Mouse (Mus musculus) liver, embryonic 11.5 days (tissue): ENCODE results near the gene Snd1. TPM values are rescaled to one million over a fixed set of nuclear protein-coding genes. Genes with fewer than 3 reads are reported as not detected.

Source experiments
- ATAC-seq: fragments of 200-750 bp; cut with Nextera tagmentation; replicated peaks from 2 replicates; pipeline ENCODE4 v1.8.0; 2017; ENCODE audit warnings: moderate number of reproducible peaks, mild to moderate bottlenecking, moderate TSS enrichment, moderate library complexity; ENCODE audit not compliant: low FRiP score
- DNase-seq: peaks from one replicate; pipeline ENCODE4 v3.0.0-alpha.2; 2017; ENCODE audit warnings: low spot score
- H3K27ac ChIP-seq: fragments of 300-500 bp; sonication (generic); 2 replicates; pipeline ENCODE4 v1.5.1; 2014; ENCODE audit warnings: mild to moderate bottlenecking, low read depth, low read length, control low read depth
- H3K27me3 ChIP-seq: fragments of 300-500 bp; sonication (generic); replicated peaks from 2 replicates; pipeline ENCODE4 v1.6.1; 2014; ENCODE audit warnings: low read length, mixed read lengths; ENCODE audit not compliant: control insufficient read depth, insufficient read depth
- H3K36me3 ChIP-seq: fragments of 300-500 bp; sonication (generic); 2 replicates; pipeline ENCODE4 v1.6.1; 2014; ENCODE audit warnings: mild to moderate bottlenecking, low read length, moderate library complexity, mixed read lengths; ENCODE audit not compliant: control insufficient read depth, insufficient read depth
- H3K4me1 ChIP-seq: fragments of 300-500 bp; sonication (generic); replicated peaks from 2 replicates; pipeline ENCODE4 v1.6.1; 2014; ENCODE audit warnings: low read length, mixed read lengths; ENCODE audit not compliant: control insufficient read depth, insufficient read depth
- H3K4me2 ChIP-seq: fragments of 300-500 bp; sonication (generic); 2 replicates; pipeline ENCODE4 v1.6.1; 2014; ENCODE audit warnings: mild to moderate bottlenecking, control low read depth, moderate library complexity
- H3K4me3 ChIP-seq: fragments of 300-500 bp; sonication (generic); 2 replicates; pipeline ENCODE4 v1.5.1; 2014; ENCODE audit warnings: low read depth, low read length, control low read depth
- H3K9ac ChIP-seq: fragments of 300-500 bp; sonication (generic); 2 replicates; pipeline ENCODE4 v1.6.1; 2014; ENCODE audit warnings: low read depth, low read length, control low read depth
- H3K9me3 ChIP-seq: fragments of 300-500 bp; sonication (generic); 2 replicates; pipeline ENCODE4 v1.6.1; 2016; ENCODE audit warnings: low read length, inconsistent platforms, mixed read lengths; ENCODE audit not compliant: control insufficient read depth
- WGBS: fragments of 180-500 bp; shearing (Covaris S2); extraction: QIAGEN DNeasy Blood & Tissue Kit; methylation state at CpG from one replicate; pipeline ENCODE4 v1.1.7; 2014; 5-methylcytosine and 5-hydroxymethylcytosine counted together
- polyA plus RNA-seq: library from polyadenylated mRNA; unstranded; fragments of >200 nt; fragmentation: Nextera tagmentation; extraction: Ambion mirVana; gene quantifications from 2 replicates; pipeline ENCODE4 v1.2.1, GENCODE M21; 2014

The Snd1 gene
- polyA plus RNA-seq, 1 experiment from 2014 or later: 107 TPM

GRCm38 (mm10) chr6:28787133-28787532, 312.2 kb downstream of the Snd1 start:
- H3K9ac ChIP-seq: no peak overlapping the region
- no peaks in the 10 kb centered on the region; the same call in 1 of the 2 replicates for H3K36me3 ChIP-seq
- no peaks in the 10 kb centered on the region for H3K27me3 ChIP-seq
- H3K4me2 ChIP-seq: no peak overlapping the region
- ATAC-seq (no peak), DNase-seq (no peak)
- peaks cover 13% of the 10 kb centered on the region for H3K4me1 ChIP-seq
- H3K27ac ChIP-seq: no peak overlapping the region
- no peaks in the 10 kb centered on the region for H3K9me3 ChIP-seq
- H3K4me3 ChIP-seq: no peak overlapping the region
- 67% methylated on average over 6 of the region's 6 CpGs for WGBS

GRCm38 (mm10) chr6:28789685-28790084, 314.7 kb downstream of the Snd1 start:
- H3K9me3 ChIP-seq: no peaks in the 10 kb centered on the region
- ATAC-seq: no peak
- no peak overlapping the region for H3K4me2 ChIP-seq
- DNase-seq: no peak
- 64% methylated on average over 4 of the region's 4 CpGs for WGBS
- H3K36me3 ChIP-seq: no peaks in the 10 kb centered on the region; the same call in 1 of the 2 replicates
- no peaks in the 10 kb centered on the region for H3K27me3 ChIP-seq
- peaks cover 13% of the 10 kb centered on the region for H3K4me1 ChIP-seq
- no peak overlapping the region for H3K9ac ChIP-seq
- no peak overlapping the region for H3K27ac ChIP-seq
- no peak overlapping the region for H3K4me3 ChIP-seq

GRCm38 (mm10) chr6:28791183-28791582, 316.2 kb downstream of the Snd1 start:
- Histone ChIP-seq H3K9me3 (no peaks in the 10 kb centered on the region), H3K4me1 (peaks cover 8% of the 10 kb centered on the region), H3K4me3 (no peak overlapping the region), H3K9ac (no peak overlapping the region), H3K36me3 (no peaks in the 10 kb centered on the region; the same call in 1 of the 2 replicates), H3K4me2 (no peak overlapping the region), H3K27ac (no peak overlapping the region), H3K27me3 (no peaks in the 10 kb centered on the region)
- 40% methylated on average over 3 of the region's 3 CpGs for WGBS
- ATAC-seq: no peak
- no peak for DNase-seq

GRCm38 (mm10) chr6:28791809-28792208, 316.9 kb downstream of the Snd1 start:
- H3K4me3 ChIP-seq: no peak overlapping the region
- WGBS: 46% methylated on average over 3 of the region's 3 CpGs
- no peaks in the 10 kb centered on the region for H3K27me3 ChIP-seq
- ATAC-seq: no peak
- H3K9ac ChIP-seq: no peak overlapping the region
- peaks cover 4% of the 10 kb centered on the region; the same call in 1 of the 2 replicates for H3K36me3 ChIP-seq
- no peak for DNase-seq
- peaks cover 8% of the 10 kb centered on the region for H3K4me1 ChIP-seq
- no peak overlapping the region for H3K27ac ChIP-seq
- no peak overlapping the region for H3K4me2 ChIP-seq
- no peaks in the 10 kb centered on the region for H3K9me3 ChIP-seq

GRCm38 (mm10) chr6:28795380-28795779, 320.4 kb downstream of the Snd1 start:
- DNase-seq (no peak), ATAC-seq (no peak)
- H3K27me3 ChIP-seq: no peaks in the 10 kb centered on the region
- H3K9me3 ChIP-seq: no peaks in the 10 kb centered on the region
- 71% methylated on average over 9 of the region's 9 CpGs for WGBS
- H3K4me1 ChIP-seq: no peaks in the 10 kb centered on the region; the same call in 1 of the 2 replicates
- H3K4me3 ChIP-seq: no peak overlapping the region
- H3K36me3 ChIP-seq: peaks cover 4% of the 10 kb centered on the region; the same call in 1 of the 2 replicates
- no peak overlapping the region for H3K27ac ChIP-seq
- no peak overlapping the region for H3K4me2 ChIP-seq
- no peak overlapping the region for H3K9ac ChIP-seq

- no peak overlapping the region for H3K9ac ChIP-seq
- ATAC-seq: no peak
- H3K9me3 ChIP-seq: no peaks in the 10 kb centered on the region
- 85% methylated on average over 16 of the region's 16 CpGs for WGBS
- no peak for DNase-seq
- no peak overlapping the region for H3K4me3 ChIP-seq
- H3K4me1 ChIP-seq: no peaks in the 10 kb centered on the region; the same call in 1 of the 2 replicates
- H3K27ac ChIP-seq: no peak overlapping the region
- H3K4me2 ChIP-seq: no peak overlapping the region
- peaks cover 4% of the 10 kb centered on the region; the same call in 1 of the 2 replicates for H3K36me3 ChIP-seq
- no peaks in the 10 kb centered on the region for H3K27me3 ChIP-seq
Observed at GRCm38 (mm10) chr6:28795792-28796515, 321.0 kb downstream of the Snd1 start.

- H3K9me3 ChIP-seq: no peaks in the 10 kb centered on the region
- WGBS: 92% methylated on average over 2 of the region's 2 CpGs
- peaks cover 4% of the 10 kb centered on the region; the same call in 1 of the 2 replicates for H3K36me3 ChIP-seq
- H3K4me3 ChIP-seq: no peak overlapping the region
- H3K9ac ChIP-seq: no peak overlapping the region
- ATAC-seq: no peak
- H3K4me2 ChIP-seq: no peak overlapping the region
- H3K27ac ChIP-seq: no peak overlapping the region
- no peaks in the 10 kb centered on the region for H3K4me1 ChIP-seq
- no peaks in the 10 kb centered on the region for H3K27me3 ChIP-seq
- DNase-seq: no peak
Observed at GRCm38 (mm10) chr6:28799818-28800217, 324.9 kb downstream of the Snd1 start.

GRCm38 (mm10) chr6:28800976-28801375, 326.0 kb downstream of the Snd1 start:
- DNase-seq (no peak), ATAC-seq (no peak)
- no peaks in the 10 kb centered on the region for H3K9me3 ChIP-seq
- H3K4me1 ChIP-seq: no peaks in the 10 kb centered on the region
- H3K27me3 ChIP-seq: no peaks in the 10 kb centered on the region
- no peak overlapping the region for H3K27ac ChIP-seq
- H3K4me2 ChIP-seq: no peak overlapping the region
- H3K4me3 ChIP-seq: no peak overlapping the region
- H3K36me3 ChIP-seq: peaks cover 4% of the 10 kb centered on the region; the same call in 1 of the 2 replicates
- WGBS: 88% methylated on average over 3 of the region's 3 CpGs
- no peak overlapping the region for H3K9ac ChIP-seq

GRCm38 (mm10) chr6:28803678-28804279, 328.8 kb downstream of the Snd1 start:
- no peak overlapping the region for H3K9ac ChIP-seq
- ATAC-seq: no peak
- H3K27ac ChIP-seq: no peak overlapping the region
- H3K4me2 ChIP-seq: no peak overlapping the region
- WGBS: 89% methylated on average over 6 of the region's 6 CpGs
- H3K4me1 ChIP-seq: no peaks in the 10 kb centered on the region
- no peaks in the 10 kb centered on the region for H3K9me3 ChIP-seq
- no peak overlapping the region for H3K4me3 ChIP-seq
- DNase-seq: no peak
- no peaks in the 10 kb centered on the region for H3K36me3 ChIP-seq
- no peaks in the 10 kb centered on the region for H3K27me3 ChIP-seq
